Mouse (Mus musculus): ENCODE data around the gene Atg7.
"Not testable (repeated sequence)": the region's sequence is repeated elsewhere in the genome, so short reads cannot be mapped to it uniquely, and the experiment has no call there.

The Atg7 gene

GRCm38 (mm10) chr6:114885129-114885528 is 242.2 kb downstream of the Atg7 start:
- no peak for DNase-seq

- no peak for DNase-seq
These were observed 243.1 kb downstream of the Atg7 start for GRCm38 (mm10) chr6:114886012-114886411.

GRCm38 (mm10) chr6:114886504-114887361 is 243.8 kb downstream of the Atg7 start:
- no peak for DNase-seq

- DNase-seq, result no peak
These were observed 246.0 kb downstream of the Atg7 start for GRCm38 (mm10) chr6:114888922-114889321.

- not testable (repeated sequence) for DNase-seq
These were observed 247.1 kb downstream of the Atg7 start for GRCm38 (mm10) chr6:114889971-114890370.

GRCm38 (mm10) chr6:114890411-114891115 is 247.7 kb downstream of the Atg7 start:
- DNase-seq, result no peak

- DNase-seq, result no peak
These were observed 248.4 kb downstream of the Atg7 start for GRCm38 (mm10) chr6:114891272-114891671.

GRCm38 (mm10) chr6:114891771-114892170 is 248.9 kb downstream of the Atg7 start:
- DNase-seq, result no peak

GRCm38 (mm10) chr6:114892363-114892762 is 249.5 kb downstream of the Atg7 start:
- no peak for DNase-seq

- peak; percentile 71 to 81 for DNase-seq
These were observed 250.7 kb downstream of the Atg7 start for GRCm38 (mm10) chr6:114893427-114894209.

GRCm38 (mm10) chr6:114894548-114895106 is 251.7 kb downstream of the Atg7 start:
- peak; percentile 37 to 51 for DNase-seq

GRCm38 (mm10) chr6:114895191-114895590 is 252.3 kb downstream of the Atg7 start:
- DNase-seq, result no peak

GRCm38 (mm10) chr6:114896281-114896680 is 253.4 kb downstream of the Atg7 start:
- DNase-seq, result no peak

GRCm38 (mm10) chr6:114898949-114899348 is 256.1 kb downstream of the Atg7 start:
- DNase-seq, result no peak

GRCm38 (mm10) chr6:114899652-114900051 is 256.8 kb downstream of the Atg7 start:
- no peak for DNase-seq

GRCm38 (mm10) chr6:114900194-114900593 is 257.3 kb downstream of the Atg7 start:
- DNase-seq, result no peak

- DNase-seq, result no peak
These were observed 258.5 kb downstream of the Atg7 start for GRCm38 (mm10) chr6:114901321-114901824.

GRCm38 (mm10) chr6:114901921-114902320 is 259.0 kb downstream of the Atg7 start:
- DNase-seq, result no peak

GRCm38 (mm10) chr6:114904233-114904632 is 261.3 kb downstream of the Atg7 start:
- no peak for DNase-seq

- no peak for DNase-seq
These were observed 261.9 kb downstream of the Atg7 start for GRCm38 (mm10) chr6:114904818-114905217.

GRCm38 (mm10) chr6:114905253-114906028 is 262.5 kb downstream of the Atg7 start:
- DNase-seq, result no peak

GRCm38 (mm10) chr6:114906209-114906608 is 263.3 kb downstream of the Atg7 start:
- no peak for DNase-seq

Data from spleen, adult 18-20 months (tissue).